In the genomic region with DNA sequence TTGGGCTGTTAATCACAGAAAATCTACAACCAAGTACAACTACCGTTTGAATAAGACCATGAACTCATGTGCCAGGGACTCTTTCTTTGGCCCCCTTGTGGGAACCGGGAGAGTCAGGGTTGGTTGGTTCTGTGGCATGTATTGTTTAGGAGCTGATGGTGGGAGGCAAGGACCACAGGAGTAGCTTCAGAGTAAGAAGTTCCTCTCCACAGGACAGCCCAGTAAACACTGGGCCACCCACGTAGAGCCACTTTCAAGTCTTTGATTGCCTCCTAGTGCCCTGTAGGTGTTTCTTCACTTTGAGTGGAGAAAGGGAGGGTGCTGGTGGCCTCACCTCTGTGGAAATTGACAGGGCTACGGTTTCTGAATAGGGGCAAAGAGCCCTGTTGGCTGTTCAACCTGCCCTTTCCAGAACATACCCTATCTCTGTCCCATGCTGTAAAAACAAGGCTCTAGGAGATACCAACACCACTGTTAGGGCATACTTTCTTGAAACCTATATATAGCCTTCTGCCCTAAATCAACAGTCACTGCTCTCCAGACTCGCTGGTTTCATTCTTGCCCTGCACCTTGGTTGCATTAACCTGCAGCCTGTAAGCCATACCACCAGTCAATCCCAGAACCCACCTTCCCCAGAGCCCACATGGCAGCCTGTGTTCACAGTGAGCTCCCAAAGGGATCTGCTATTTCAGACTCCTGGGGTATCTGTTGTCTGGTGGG, we compare ENCODE assay signal across 7 mouse cellular contexts. TPM values are rescaled to one million over a fixed set of nuclear protein-coding genes. Genes with fewer than 3 reads are reported as not detected.
DNase-seq lines count a peak whose midpoint lies in the region; ATAC-seq and TF ChIP-seq lines count a peak whose summit lies in the region.

No protein-coding gene starts in this region.

- WGBS in heart, postnatal 0 days: 34% methylated on average over 5 of the region's 5 CpGs
- 26% methylated on average over 5 of the region's 5 CpGs for WGBS in midbrain, postnatal 0 days
- 23% methylated on average over 5 of the region's 5 CpGs for WGBS in midbrain, embryonic 14.5 days
- WGBS in embryonic facial prominence, embryonic 13.5 days: 38% methylated on average over 5 of the region's 5 CpGs

- peak; percentile 60 for ATAC-seq in heart, postnatal 0 days (ENCODE audit: insufficient read depth, low read depth)
- ATAC-seq in midbrain, postnatal 0 days (ENCODE audit: low FRiP score): no peak
- ATAC-seq in midbrain, embryonic 14.5 days (ENCODE audit: low FRiP score, low TSS enrichment): no peak
- ATAC-seq in embryonic facial prominence, embryonic 13.5 days (ENCODE audit: insufficient number of reproducible peaks, insufficient read depth, low FRiP score, low TSS enrichment, low read depth): no peak

- no peaks in the 10 kb centered on the region for H3K9me3 ChIP-seq in heart, postnatal 0 days (replicated peaks; ENCODE audit: control insufficient read depth, low read length)
- no peaks in the 10 kb centered on the region for H3K9me3 ChIP-seq in midbrain, postnatal 0 days (ENCODE audit: low read length)
- no peaks in the 10 kb centered on the region for H3K9me3 ChIP-seq in midbrain, embryonic 14.5 days (ENCODE audit: control insufficient read depth, low read length)
- no peaks in the 10 kb centered on the region for H3K9me3 ChIP-seq in embryonic facial prominence, embryonic 13.5 days

- intact Hi-C loops in heart, postnatal 10 days (cut with DNase I): no loop called here

- H3K4me3 ChIP-seq in heart, postnatal 0 days (ENCODE audit: low read depth, low read length): no peak overlapping the region
- H3K4me3 ChIP-seq in midbrain, postnatal 0 days (ENCODE audit: low read depth, low read length): no peak overlapping the region
- H3K4me3 ChIP-seq in midbrain, embryonic 14.5 days (replicated peaks; ENCODE audit: low read depth, low read length): no peak overlapping the region
- no peak overlapping the region for H3K4me3 ChIP-seq in embryonic facial prominence, embryonic 13.5 days

- H3K9ac ChIP-seq in heart, postnatal 0 days (replicated peaks; ENCODE audit: low read depth, low read length): no peak overlapping the region
- H3K9ac ChIP-seq in midbrain, postnatal 0 days (replicated peaks; ENCODE audit: low read length, poor library complexity, severe bottlenecking): no peak overlapping the region
- no peak overlapping the region for H3K9ac ChIP-seq in midbrain, embryonic 14.5 days (replicated peaks; ENCODE audit: low read length)
- no peak overlapping the region for H3K9ac ChIP-seq in embryonic facial prominence, embryonic 13.5 days

- DNase-seq in heart, postnatal 0 days (ENCODE audit: low spot score): peak; percentile 50
- no peak for DNase-seq in heart, postnatal 10 days
- DNase-seq in midbrain, postnatal 0 days (ENCODE audit: low spot score): no peak
- no peak for DNase-seq in midbrain, embryonic 14.5 days
- no peak for DNase-seq in cerebellum, adult 9-10 months
- DNase-seq in adrenal gland, postnatal 4 days (ENCODE audit: low spot score in 2 of 2): no peak

- peaks cover 27% of the 10 kb centered on the region for H3K36me3 ChIP-seq in heart, postnatal 0 days (replicated peaks; ENCODE audit: control insufficient read depth, insufficient read depth, low read length)
- H3K36me3 ChIP-seq in midbrain, postnatal 0 days (ENCODE audit: insufficient read depth, low read length): peaks cover 27% of the 10 kb centered on the region
- peaks cover 45% of the 10 kb centered on the region for H3K36me3 ChIP-seq in midbrain, embryonic 14.5 days (ENCODE audit: control insufficient read depth, insufficient read depth, low read length)
- H3K36me3 ChIP-seq in embryonic facial prominence, embryonic 13.5 days: peaks cover 37% of the 10 kb centered on the region

- H3K27me3 ChIP-seq in heart, postnatal 0 days (ENCODE audit: control insufficient read depth, insufficient read depth, low read length): no peaks in the 10 kb centered on the region
- no peaks in the 10 kb centered on the region for H3K27me3 ChIP-seq in midbrain, postnatal 0 days (ENCODE audit: insufficient read depth, low read length)
- H3K27me3 ChIP-seq in midbrain, embryonic 14.5 days (ENCODE audit: control insufficient read depth, insufficient read depth, low read length): no peaks in the 10 kb centered on the region
- peaks cover 8% of the 10 kb centered on the region for H3K27me3 ChIP-seq in embryonic facial prominence, embryonic 13.5 days

- no peaks in the 10 kb centered on the region for H3K4me1 ChIP-seq in heart, postnatal 0 days (ENCODE audit: control insufficient read depth, insufficient read depth)
- no peaks in the 10 kb centered on the region for H3K4me1 ChIP-seq in midbrain, postnatal 0 days (ENCODE audit: insufficient read depth, low read length)
- no peaks in the 10 kb centered on the region for H3K4me1 ChIP-seq in midbrain, embryonic 14.5 days (ENCODE audit: control insufficient read depth, insufficient read depth, low read length)
- H3K4me1 ChIP-seq in embryonic facial prominence, embryonic 13.5 days: peaks cover 17% of the 10 kb centered on the region

- 0 out of 2 replicates have a peak overlapping the region, but pooled peaks have one; percentile 8 for H3K4me2 ChIP-seq in heart, postnatal 0 days (ENCODE audit: low read depth, low read length)
- H3K4me2 ChIP-seq in midbrain, postnatal 0 days (ENCODE audit: low read depth, low read length, poor library complexity, severe bottlenecking): no peak overlapping the region
- no peak overlapping the region for H3K4me2 ChIP-seq in midbrain, embryonic 14.5 days (ENCODE audit: low read length)
- H3K4me2 ChIP-seq in embryonic facial prominence, embryonic 13.5 days: no peak overlapping the region

- peak overlapping the region; percentile 93 for H3K27ac ChIP-seq in heart, postnatal 0 days (ENCODE audit: low read depth)
- no peak overlapping the region for H3K27ac ChIP-seq in midbrain, postnatal 0 days (ENCODE audit: low read depth, low read length)
- H3K27ac ChIP-seq in midbrain, embryonic 14.5 days (replicated peaks; ENCODE audit: low read depth, low read length): no peak overlapping the region
- H3K27ac ChIP-seq in embryonic facial prominence, embryonic 13.5 days: peak overlapping the region; percentile 48; the same call in 1 of the 2 replicates

- no peak; the same call in 1 of the 2 replicates for TF ChIP-seq CTCF in heart, postnatal 0 days (IDR thresholded peaks at IDR 0.05; ENCODE audit: low read depth)
- peak; percentile 22; the same call in 1 of the 2 replicates for TF ChIP-seq CTCF in midbrain, postnatal 0 days (IDR thresholded peaks at IDR 0.05)

- peak; percentile 50; the same call in 1 of the 2 replicates for TF ChIP-seq EP300 in heart, postnatal 0 days (IDR thresholded peaks at IDR 0.05; ENCODE audit: low read depth)

RNA-seq across cellular contexts. Expression of a gene that starts 35.4 kb away (rescaled TPM):
- 77.7 and 140 TPM in 2 replicates for total RNA-seq in heart, postnatal 0 days (2014; rRNA removed; ENCODE audit: low replicate concordance)
- 153 and 159 TPM in 2 replicates for polyA plus RNA-seq in heart, postnatal 0 days (2015; fragmentation: Nextera tagmentation; extraction: Ambion mirVana)
- total RNA-seq in heart, postnatal 10 days (2021): 100 to 1,000 TPM; 355 to 547 TPM
- total RNA-seq in midbrain, postnatal 0 days (2014; rRNA removed): 53.1 and 74.1 TPM in 2 replicates
- 55.6 and 60.4 TPM in 2 replicates for polyA plus RNA-seq in midbrain, postnatal 0 days (2015; fragmentation: Nextera tagmentation; extraction: Ambion mirVana)
- 60.6 and 87.9 TPM in 2 replicates for polyA plus RNA-seq in midbrain, embryonic 14.5 days (2014; fragmentation: Nextera tagmentation; extraction: Ambion mirVana)
- polyA plus RNA-seq in embryonic facial prominence, embryonic 13.5 days (2015; fragmentation: Nextera tagmentation; extraction: Ambion mirVana): 37.7 and 47.6 TPM in 2 replicates
- total RNA-seq in adrenal gland, postnatal 4 days (2021): 10 to 100 TPM; 59.6 to 69.4 TPM

RNA-seq across cellular contexts. Expression of a gene that starts 39.3 kb away (rescaled TPM):
- total RNA-seq in heart, postnatal 0 days (2014; rRNA removed; ENCODE audit: low replicate concordance): 41.3 and 42.8 TPM in 2 replicates
- 20.6 and 20.9 TPM in 2 replicates for polyA plus RNA-seq in heart, postnatal 0 days (2015; fragmentation: Nextera tagmentation; extraction: Ambion mirVana)
- 10 to 100 TPM; 15.6 to 19.6 TPM for total RNA-seq in heart, postnatal 10 days (2021)
- 67.4 and 73.6 TPM in 2 replicates for total RNA-seq in midbrain, postnatal 0 days (2014; rRNA removed)
- polyA plus RNA-seq in midbrain, postnatal 0 days (2015; fragmentation: Nextera tagmentation; extraction: Ambion mirVana): 28.9 and 31.4 TPM in 2 replicates
- 45.2 and 57.8 TPM in 2 replicates for polyA plus RNA-seq in midbrain, embryonic 14.5 days (2014; fragmentation: Nextera tagmentation; extraction: Ambion mirVana)
- 73.4 and 75.1 TPM in 2 replicates for polyA plus RNA-seq in embryonic facial prominence, embryonic 13.5 days (2015; fragmentation: Nextera tagmentation; extraction: Ambion mirVana)
- 10 to 100 TPM; 27.7 to 38.2 TPM for total RNA-seq in adrenal gland, postnatal 4 days (2021)

Comparison
In these comparisons a context has a peak if more than half of its experiments do, and no peak if none do; other contexts are left out.
1. H3K27ac ChIP-seq: peak in heart, postnatal 0 days (single experiment) and embryonic facial prominence, embryonic 13.5 days (single experiment); none in midbrain, postnatal 0 days (single experiment) and midbrain, embryonic 14.5 days (single experiment).